Comparison of ENCODE assay signal across 8 mouse cellular contexts in the genomic region with DNA sequence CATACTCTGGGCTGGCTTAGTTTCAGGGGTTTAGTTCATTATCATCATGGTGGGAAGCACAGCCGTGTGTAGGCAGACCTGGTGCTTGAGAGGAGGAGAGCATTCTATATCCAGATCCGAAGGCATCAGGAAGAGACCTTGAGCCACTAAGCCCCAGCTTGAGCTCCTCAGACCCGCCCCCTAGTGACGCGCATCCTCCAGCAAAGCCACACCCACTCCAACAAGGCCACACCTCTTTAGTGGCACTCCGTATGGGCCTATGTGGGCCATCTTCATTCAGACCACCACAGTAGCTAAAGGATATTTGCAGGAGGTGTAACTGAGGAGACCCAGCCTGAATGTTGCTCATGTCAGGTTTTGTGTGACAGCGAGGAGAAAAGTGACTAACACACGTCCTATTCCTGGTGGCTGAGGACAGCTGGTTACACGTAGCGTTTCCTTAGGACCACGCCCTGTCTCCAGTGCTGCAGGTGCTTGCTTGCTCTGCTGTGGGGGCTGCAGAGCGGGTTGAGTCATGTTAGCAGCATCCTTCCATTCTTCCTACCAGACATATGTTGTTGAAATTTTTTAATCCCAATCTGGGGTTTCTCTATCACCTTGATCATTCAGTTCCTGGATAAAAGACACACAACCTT. TPM values are rescaled to one million over a fixed set of nuclear protein-coding genes. Genes with fewer than 3 reads are reported as not detected.
DNase-seq lines count a peak whose midpoint lies in the region; ATAC-seq and TF ChIP-seq lines count a peak whose summit lies in the region.
"Had no signal": no experiment of that assay in that cellular context is flagged by ENCODE, and none has a peak within 500 bp of the region (broad histone marks: within the 10 kb centered on the region; RNA-seq: fewer than 3 reads in every experiment).

No protein-coding gene starts in this region.

- 54% methylated on average over 12 of the region's 12 CpGs for WGBS in neural tube, embryonic 15.5 days
- WGBS in forebrain, postnatal 0 days: 46% methylated on average over 12 of the region's 12 CpGs
- WGBS in lung, postnatal 0 days: 37% methylated on average over 12 of the region's 12 CpGs

- no peak overlapping the region for H3K4me2 ChIP-seq in neural tube, embryonic 15.5 days
- no peak overlapping the region for H3K4me2 ChIP-seq in forebrain, postnatal 0 days (ENCODE audit: low read depth)
- peak overlapping the region; percentile 11; the same call in 1 of the 2 replicates for H3K4me2 ChIP-seq in lung, postnatal 0 days (replicated peaks; ENCODE audit: low read depth, low read length)

- DNase-seq in neural tube, embryonic 10.5 days (ENCODE audit: extremely low spot score, low spot score): no peak
- peak; percentile 48 for DNase-seq in adrenal gland, postnatal 25 days
- no peak for DNase-seq in forebrain, postnatal 0 days
- DNase-seq in lung, postnatal 0 days (ENCODE audit: low spot score): peak; percentile 66
- DNase-seq in thymus, postnatal 25 days: peak; percentile 33
- DNase-seq in cerebellum, postnatal 14 days: no peak

- H3K36me3 ChIP-seq in neural tube, embryonic 15.5 days: no peaks in the 10 kb centered on the region
- H3K36me3 ChIP-seq in forebrain, postnatal 0 days (ENCODE audit: insufficient read depth): no peaks in the 10 kb centered on the region; the same call in 1 of the 2 replicates
- no peaks in the 10 kb centered on the region for H3K36me3 ChIP-seq in lung, postnatal 0 days (ENCODE audit: insufficient read depth, low read length)

- no peaks in the 10 kb centered on the region for H3K9me3 ChIP-seq in neural tube, embryonic 15.5 days (replicated peaks)
- H3K9me3 ChIP-seq in forebrain, postnatal 0 days (ENCODE audit: low read length): no peaks in the 10 kb centered on the region
- H3K9me3 ChIP-seq in lung, postnatal 0 days (ENCODE audit: low read length): no peaks in the 10 kb centered on the region

- H3K27ac ChIP-seq in neural tube, embryonic 15.5 days (replicated peaks): no peak overlapping the region
- H3K27ac ChIP-seq in forebrain, postnatal 0 days (ENCODE audit: low read depth, low read length): no peak overlapping the region
- no peak overlapping the region for H3K27ac ChIP-seq in lung, postnatal 0 days (ENCODE audit: low read length)

- H3K9ac ChIP-seq in neural tube, embryonic 15.5 days (replicated peaks): no peak overlapping the region
- H3K9ac ChIP-seq in forebrain, postnatal 0 days: no peak overlapping the region
- H3K9ac ChIP-seq in lung, postnatal 0 days (replicated peaks; ENCODE audit: low read depth): no peak overlapping the region

- H3K4me1 ChIP-seq in neural tube, embryonic 15.5 days: peaks cover 1% of the 10 kb centered on the region
- H3K4me1 ChIP-seq in forebrain, postnatal 0 days (ENCODE audit: insufficient read depth): no peaks in the 10 kb centered on the region
- H3K4me1 ChIP-seq in lung, postnatal 0 days (ENCODE audit: insufficient read depth, low read depth, low read length): no peaks in the 10 kb centered on the region; the same call in 1 of the 2 replicates

- no peak for TF ChIP-seq EP300 in lung, postnatal 0 days (IDR thresholded peaks at IDR 0.05)

- peak; percentile 22; the same call in 1 of the 2 replicates for ATAC-seq in neural tube, embryonic 15.5 days (ENCODE audit: low FRiP score)
- ATAC-seq in forebrain, postnatal 0 days: peak; percentile 35; the same call in 1 of the 2 replicates
- peak; percentile 65 for ATAC-seq in lung, postnatal 0 days

- TF ChIP-seq CTCF in forebrain, postnatal 0 days (IDR thresholded peaks at IDR 0.05; ENCODE audit: low read depth): no peak
- TF ChIP-seq CTCF in lung, postnatal 0 days (IDR thresholded peaks at IDR 0.05): no peak; the same call in 1 of the 2 replicates

- H3K4me3 ChIP-seq in neural tube, embryonic 15.5 days (replicated peaks): no peak overlapping the region
- no peak overlapping the region for H3K4me3 ChIP-seq in forebrain, postnatal 0 days (ENCODE audit: low read depth, low read length)
- H3K4me3 ChIP-seq in lung, postnatal 0 days (ENCODE audit: low read depth, low read length): no peak overlapping the region

- no peaks in the 10 kb centered on the region; the same call in 1 of the 2 replicates for H3K27me3 ChIP-seq in neural tube, embryonic 15.5 days (replicated peaks)
- no peaks in the 10 kb centered on the region for H3K27me3 ChIP-seq in forebrain, postnatal 0 days (ENCODE audit: insufficient read depth, low read length)
- H3K27me3 ChIP-seq in lung, postnatal 0 days (replicated peaks; ENCODE audit: insufficient read depth, low read length): no peaks in the 10 kb centered on the region

RNA-seq across cellular contexts. Expression of gene Haao, which starts 6.6 kb away (rescaled TPM):
- polyA plus RNA-seq in neural tube, embryonic 15.5 days (2015; fragmentation: Nextera tagmentation; extraction: Ambion mirVana): 0.22 and 3.6 TPM in 2 replicates
- total RNA-seq in adrenal gland, postnatal 25 days (2021): 0.43 and 3.8 TPM in 2 replicates
- total RNA-seq in forebrain, postnatal 0 days (2014; rRNA removed): not detected in 2 replicates
- not detected in 2 replicates for polyA plus RNA-seq in forebrain, postnatal 0 days (2015; fragmentation: Nextera tagmentation; extraction: Ambion mirVana)
- 1.1 and 1.6 TPM in 2 replicates for polyA plus RNA-seq in lung, postnatal 0 days (2015; fragmentation: Nextera tagmentation; extraction: Ambion mirVana)
- polyA plus RNA-seq: neural tube, embryonic 11.5 days had no signal

Comparison
In these comparisons a context has a peak if more than half of its experiments do, and no peak if none do; other contexts are left out.
1. DNase-seq: peak in adrenal gland, postnatal 25 days (single experiment), lung, postnatal 0 days (single experiment) and thymus, postnatal 25 days (single experiment); none in neural tube, embryonic 10.5 days (single experiment), forebrain, postnatal 0 days (single experiment) and cerebellum, postnatal 14 days (0 of 2).
2. Peak in every context shown above with its lines, with median percentiles within 50 percentile points of each other: ATAC-seq.